Mouse (Mus musculus): ENCODE measurements at regions not wholly inside any gene's neighbourhood (a gene's known extent, or its start where the extent isn't known, plus 50 kb on each side); places are given as distances from the start of the nearest gene placed in this dataset.

DNA sequence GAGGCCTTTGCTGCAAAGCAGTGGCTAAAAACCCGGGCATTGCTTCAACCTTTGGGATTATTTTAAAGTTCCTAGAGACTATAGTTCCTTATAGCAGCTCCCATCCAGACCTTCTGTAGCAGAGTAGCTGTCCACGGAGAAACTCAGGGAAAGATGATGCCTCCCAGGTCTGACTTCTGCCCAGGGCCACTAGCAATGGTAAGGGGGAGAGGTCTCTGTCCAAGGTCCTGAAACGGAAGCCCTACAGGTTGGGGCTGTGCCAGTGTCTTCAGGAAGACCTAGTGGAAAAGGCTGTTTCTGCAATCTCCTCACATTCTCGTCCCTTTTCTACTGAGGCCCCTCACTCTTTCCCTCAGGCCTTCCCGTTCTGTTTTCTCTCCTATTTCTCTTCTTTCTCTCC, 168.0 kb downstream of the Gm26897 start:
- TF ChIP-seq CTCF (conservative IDR thresholded peaks at IDR 0.05 in 1 of 2, IDR thresholded peaks at IDR 0.05 in 1 of 2; ENCODE audit: low read depth in 2 of 2, low read length in 2 of 2) (no peak), KAT2A (IDR thresholded peaks at IDR 0.05; ENCODE audit: insufficient replicate concordance, low read length) (no peak), POLR2A (IDR thresholded peaks at IDR 0.05; ENCODE audit: low read depth, low read length) (no peak), ZC3H11A (IDR thresholded peaks at IDR 0.05; ENCODE audit: low read depth, low read length) (no peak), POLR2AphosphoS2 (IDR thresholded peaks at IDR 0.05; ENCODE audit: low read depth, low read length) (no peak), MAFK (IDR thresholded peaks at IDR 0.05; ENCODE audit: insufficient replicate concordance, low read length) (no peak), EP300 (IDR thresholded peaks at IDR 0.05; ENCODE audit: low read length) (no peak), SMC3 (IDR thresholded peaks at IDR 0.05; ENCODE audit: low read depth, low read length) (no peak), SIN3A (IDR thresholded peaks at IDR 0.05; ENCODE audit: low read length) (no peak), CHD2 (IDR thresholded peaks at IDR 0.05; ENCODE audit: low read length) (no peak)

Data from CH12.LX (cell line).